Mouse (Mus musculus) urinary bladder, postnatal 0 days (tissue): ENCODE results near the gene Rbm39. TPM values are rescaled to one million over a fixed set of nuclear protein-coding genes. Genes with fewer than 3 reads are reported as not detected.

ENCODE experiments used
- polyA plus RNA-seq: library from polyadenylated mRNA; unstranded; fragments of >200 nt; fragmentation: Nextera tagmentation; extraction: Ambion mirVana; gene quantifications from 2 replicates; pipeline ENCODE4 v1.2.1, GENCODE M21; 2015

The Rbm39 gene
- 324 and 348 TPM in 2 replicates for polyA plus RNA-seq

DNA sequence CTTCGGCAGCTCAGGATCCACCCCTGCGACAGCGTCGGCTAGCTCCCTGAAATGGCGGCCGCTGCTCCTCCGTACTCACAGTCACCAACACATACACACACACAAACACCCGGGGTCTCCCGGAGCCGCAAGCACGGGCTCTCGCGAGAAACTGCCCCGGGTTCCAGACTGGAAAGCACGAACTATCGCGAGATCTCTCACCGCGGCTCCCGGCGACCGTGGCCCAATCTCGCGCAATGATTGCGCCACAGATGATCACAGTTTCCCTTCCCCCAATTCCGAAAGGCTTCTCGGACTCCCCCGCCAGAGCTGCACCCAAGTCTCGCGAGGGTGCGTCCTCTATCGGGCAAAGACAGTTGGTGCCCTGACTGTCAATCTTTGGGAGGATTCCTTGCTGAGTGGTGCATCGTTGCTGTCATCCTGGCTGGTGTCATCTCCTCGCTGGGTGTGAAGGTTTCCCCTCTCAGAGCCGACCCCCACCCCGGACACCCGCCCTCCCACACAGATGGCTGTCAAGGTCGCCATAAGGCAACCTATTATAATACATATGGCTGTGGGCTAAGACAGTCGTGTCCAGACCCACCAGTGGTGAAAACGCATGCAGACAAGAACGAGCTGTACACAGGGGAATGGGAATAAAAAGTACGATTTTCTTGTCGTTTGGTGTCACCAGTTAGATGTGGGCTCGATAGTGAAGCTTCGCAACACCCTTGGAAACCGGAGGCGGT, at the start of gene Rbm39:
Gene Rbm39 (minus strand): TSS at position 145 of the 728 bp plus-strand sequence.

DNA sequence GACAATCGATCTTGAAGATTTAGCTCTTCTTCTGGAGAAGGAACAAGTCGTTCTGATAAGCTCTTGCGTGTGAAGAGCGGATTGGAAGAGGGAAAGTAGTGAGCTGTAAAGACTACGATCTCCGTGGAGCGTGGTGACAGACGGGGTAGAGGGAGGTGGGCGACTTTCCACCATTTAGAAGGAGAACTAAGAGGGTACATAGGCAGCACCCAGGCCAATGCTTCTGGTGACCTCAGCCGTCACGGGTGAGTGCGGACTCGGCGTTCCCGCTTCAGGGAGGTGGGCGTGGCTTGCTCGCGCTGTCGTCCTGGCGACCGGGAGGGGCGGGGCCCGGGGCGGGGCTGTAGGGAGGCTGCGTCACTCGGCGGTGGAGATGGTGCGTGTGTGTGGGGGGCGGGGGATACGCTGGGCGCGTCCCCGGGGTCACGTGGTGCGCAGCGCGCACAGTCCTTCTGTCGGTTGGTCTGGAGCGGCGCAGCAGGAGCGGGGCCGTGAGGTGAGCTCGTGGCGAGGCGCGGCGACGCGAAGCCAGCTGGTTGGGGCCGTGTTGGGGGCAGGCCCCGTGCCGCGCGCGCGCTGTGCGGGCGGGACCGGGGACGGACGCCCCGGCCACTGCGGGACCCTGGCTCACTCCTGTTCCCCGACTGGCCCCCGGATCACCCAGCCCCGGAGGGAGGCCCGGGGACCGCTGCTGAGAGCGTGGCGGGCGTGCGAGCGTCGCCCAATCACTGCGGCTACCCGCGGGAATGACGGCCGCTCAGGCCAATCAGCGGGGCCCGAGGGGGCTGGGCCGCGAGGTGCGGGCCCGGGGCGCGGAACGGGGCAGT, 16.5 kb upstream of the Rbm39 start, which contains the start of gene Phf20:
Gene Phf20 (plus strand): TSS at position 165 of the 827 bp plus-strand sequence.

GRCm38 (mm10) chr2:156143953-156144724, 35.9 kb downstream of the Rbm39 start, which contains the start of the genes Romo1 and Nfs1:
Romo1 (plus strand) TSS chr2:156144039.
Nfs1 (minus strand) TSS chr2:156144186.

DNA sequence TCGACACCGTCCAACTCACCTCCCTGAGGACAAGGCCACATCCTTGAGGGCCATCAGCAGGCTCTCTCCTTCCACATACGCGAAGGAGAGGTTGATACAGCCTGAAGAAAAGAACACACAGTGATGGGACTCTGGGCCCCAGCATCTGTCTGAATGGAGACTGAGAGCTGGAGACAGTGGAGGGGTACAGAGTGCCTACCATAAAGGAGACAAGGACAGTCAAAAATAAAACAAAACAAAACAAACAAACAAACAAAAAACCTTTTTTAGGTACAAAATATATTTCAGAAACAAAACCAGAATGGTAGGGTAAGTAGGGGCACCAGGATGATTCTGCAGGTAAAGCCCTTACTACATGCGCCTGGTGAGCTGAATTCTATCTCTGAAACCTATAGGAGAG, 53.0 kb downstream of the Rbm39 start, which contains the start of gene Gm28036:
Gene Gm28036 (minus strand): TSS at position 101 of the 400 bp plus-strand sequence.

DNA sequence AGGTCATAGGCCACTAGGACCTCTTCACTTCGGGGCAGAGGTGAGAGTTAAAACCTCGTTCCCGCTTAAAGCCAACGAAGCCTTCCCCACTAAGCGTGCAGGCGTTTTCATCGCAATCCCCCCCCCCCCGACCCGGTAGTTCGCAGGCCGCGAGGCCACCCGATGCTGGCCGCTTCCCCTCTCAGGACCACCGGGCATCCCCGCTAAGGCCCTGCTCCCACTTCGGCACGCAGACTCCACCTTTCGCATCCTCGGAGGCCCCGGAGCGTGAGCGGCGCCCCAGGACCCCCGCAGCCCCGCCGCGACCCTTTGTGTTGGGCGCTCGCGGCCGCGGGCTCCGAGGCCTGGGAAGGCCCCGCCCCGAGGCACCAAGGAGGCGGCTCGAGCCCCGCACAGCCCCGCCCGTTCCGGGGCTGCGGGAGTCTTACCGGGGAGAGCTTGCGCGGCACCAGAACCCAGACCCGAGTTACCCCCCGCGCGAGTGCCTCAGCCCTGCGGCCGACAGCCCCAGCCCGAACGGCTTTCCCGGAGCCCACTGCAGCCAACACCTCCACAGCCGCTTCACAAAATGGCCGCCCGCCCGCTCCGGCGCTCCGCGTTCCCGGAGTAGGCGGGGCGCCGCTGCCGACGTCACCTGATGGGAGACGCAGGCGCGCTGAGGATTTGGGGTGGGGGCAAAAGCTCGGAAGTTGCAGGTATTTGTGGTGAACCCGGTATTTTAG, 68.5 kb downstream of the Rbm39 start, which contains the start of the genes Cpne1 and Rbm12:
Gene Cpne1 (minus strand): TSS at position 608 of the 722 bp plus-strand sequence.
Gene Rbm12 (minus strand): TSS at position 621 of the 722 bp plus-strand sequence.

Other genes with a start within 250 kb of the Rbm39 start
- gene Uqcc1, start 249.9 kb downstream of the Rbm39 start, polyA plus RNA-seq = 53.2 and 53.6 TPM in 2 replicates
- gene Gm15557, start 239.5 kb downstream of the Rbm39 start, polyA plus RNA-seq = 0.21 TPM in 1 of 2 replicates, not detected in the other
- 14.6 and 16.2 TPM in 2 replicates for gene Gdf5, start 234.9 kb downstream of the Rbm39 start, polyA plus RNA-seq
- 4.9 and 6.3 TPM in 2 replicates for gene Cep250, start 223.8 kb downstream of the Rbm39 start, polyA plus RNA-seq
- 0.18 and 0.23 TPM in 2 replicates for gene 6430550D23Rik, start 172.3 kb downstream of the Rbm39 start, polyA plus RNA-seq
- gene Ergic3, start 172.2 kb downstream of the Rbm39 start, polyA plus RNA-seq = 121 and 140 TPM in 2 replicates
- 10.7 and 11.6 TPM in 2 replicates for gene Fer1l4, start 127.3 kb downstream of the Rbm39 start, polyA plus RNA-seq
- gene Spag4, start 115.1 kb downstream of the Rbm39 start, polyA plus RNA-seq = 1.2 and 1.8 TPM in 2 replicates
- 31.5 and 34.3 TPM in 2 replicates for gene Cpne1, start 68.3 kb downstream of the Rbm39 start, polyA plus RNA-seq
- gene Rbm12, start 68.3 kb downstream of the Rbm39 start, polyA plus RNA-seq = 9.8 and 15.9 TPM in 2 replicates
- gene Gm28036, start 53.1 kb downstream of the Rbm39 start, polyA plus RNA-seq = 6.3 and 6.7 TPM in 2 replicates
- 362 and 366 TPM in 2 replicates for gene Romo1, start 36.2 kb downstream of the Rbm39 start, polyA plus RNA-seq
- 28.1 and 30.0 TPM in 2 replicates for gene Nfs1, start 36.1 kb downstream of the Rbm39 start, polyA plus RNA-seq
- 28.7 and 41.9 TPM in 2 replicates for gene Phf20, start 16.2 kb upstream of the Rbm39 start, polyA plus RNA-seq
- 5.5 and 6.3 TPM in 2 replicates for gene Cnbd2, start 132.1 kb upstream of the Rbm39 start, polyA plus RNA-seq
- gene Scand1, start 132.5 kb upstream of the Rbm39 start, polyA plus RNA-seq = 81.7 and 86.0 TPM in 2 replicates
- gene Epb41l1, start 240.7 kb upstream of the Rbm39 start, polyA plus RNA-seq = 1.9 and 2.5 TPM in 2 replicates